Mouse (Mus musculus): ENCODE measurements around the gene Gm3164.
"Not testable (repeated sequence)": the region's sequence is repeated elsewhere in the genome, so short reads cannot be mapped to it uniquely, and the experiment has no call there.

Gm3164 gene

DNA sequence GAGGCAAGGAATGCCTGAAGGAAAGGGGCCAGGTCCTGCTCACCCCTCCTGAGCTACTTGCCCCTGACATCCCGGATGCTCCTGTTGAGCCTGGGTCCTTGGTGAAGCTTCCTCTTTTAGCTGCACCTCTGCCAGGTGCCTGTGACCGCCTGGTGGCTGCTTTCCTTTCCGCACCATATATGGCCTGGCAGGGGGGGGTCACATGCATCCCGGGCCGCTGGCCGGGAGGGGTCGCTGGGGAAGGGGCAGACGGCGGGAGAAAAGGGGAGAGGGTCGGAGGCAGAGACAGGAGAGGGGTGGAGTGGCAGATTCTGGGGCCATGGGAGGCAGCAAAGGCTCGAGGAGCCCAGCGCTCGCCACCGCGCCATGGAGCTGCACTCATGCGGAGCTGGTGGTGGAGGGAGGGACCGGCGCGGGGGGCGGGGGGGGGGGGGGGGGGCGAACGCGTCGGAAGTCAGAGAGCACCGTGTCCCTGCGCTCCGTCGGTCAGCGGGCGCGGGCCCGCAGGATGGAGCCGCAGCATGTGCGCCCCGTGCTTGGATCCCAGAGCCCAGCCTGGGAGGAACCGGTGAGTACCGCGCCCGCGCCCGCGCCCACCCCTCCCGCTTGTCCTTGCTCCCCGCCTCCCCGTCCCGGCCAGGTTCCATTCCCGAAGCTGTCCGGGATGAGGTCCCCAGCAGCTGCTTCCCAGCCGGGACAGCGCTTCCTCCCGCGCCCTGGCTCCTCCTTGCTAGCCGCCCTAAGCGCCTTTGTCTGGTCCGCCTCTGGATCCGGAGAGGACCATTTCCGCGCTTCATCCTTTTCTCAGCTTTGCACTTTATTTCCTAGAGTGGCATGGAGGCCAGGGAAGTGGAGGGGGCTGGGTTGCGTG is at the start of gene Gm3164:
TSS of gene Gm3164 (plus strand) at position 484 of the 871 bp plus-strand sequence.
- not testable (repeated sequence) for DNase-seq

DNA sequence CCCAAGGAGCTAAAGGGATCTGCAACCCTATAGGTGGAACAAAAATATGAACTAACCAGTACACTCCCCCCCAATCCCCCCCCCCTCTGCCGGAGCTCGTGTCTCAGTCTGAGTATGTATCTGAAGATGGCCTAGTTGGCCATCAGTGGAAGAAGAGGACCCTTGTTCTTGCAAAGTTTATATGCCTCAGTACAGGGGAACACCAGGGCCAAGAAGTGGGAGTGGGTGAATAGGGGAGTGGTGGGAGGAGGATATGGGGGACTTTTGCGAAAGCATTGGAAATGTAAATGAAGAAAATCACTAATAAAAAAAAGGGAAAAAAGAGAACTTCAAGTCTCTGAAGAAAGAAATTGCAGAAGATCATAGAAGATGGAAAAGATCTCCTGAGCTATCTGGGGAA is 46.3 kb upstream of the Gm3164 start:
- DNase-seq = not testable (repeated sequence)

DNA sequence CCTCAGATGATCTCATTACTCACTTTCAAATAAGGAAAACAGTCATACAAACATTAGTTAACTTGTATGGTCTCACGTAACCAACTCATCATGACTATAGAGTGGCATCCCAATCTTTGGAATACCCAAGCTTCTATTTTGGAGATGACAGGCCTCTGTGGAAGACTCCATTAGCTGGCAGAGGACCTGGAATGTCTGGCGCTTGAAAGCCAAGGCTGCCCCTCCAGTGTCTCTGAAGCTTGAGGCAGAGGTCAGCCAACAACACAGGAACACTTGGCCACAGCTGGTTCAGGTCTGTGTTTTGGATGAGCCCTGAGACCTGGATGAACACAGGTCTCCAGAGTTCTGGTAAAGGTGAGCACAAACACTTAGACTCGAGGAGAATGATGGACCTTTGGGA is 45.6 kb upstream of the Gm3164 start:
- DNase-seq = not testable (repeated sequence)

DNA sequence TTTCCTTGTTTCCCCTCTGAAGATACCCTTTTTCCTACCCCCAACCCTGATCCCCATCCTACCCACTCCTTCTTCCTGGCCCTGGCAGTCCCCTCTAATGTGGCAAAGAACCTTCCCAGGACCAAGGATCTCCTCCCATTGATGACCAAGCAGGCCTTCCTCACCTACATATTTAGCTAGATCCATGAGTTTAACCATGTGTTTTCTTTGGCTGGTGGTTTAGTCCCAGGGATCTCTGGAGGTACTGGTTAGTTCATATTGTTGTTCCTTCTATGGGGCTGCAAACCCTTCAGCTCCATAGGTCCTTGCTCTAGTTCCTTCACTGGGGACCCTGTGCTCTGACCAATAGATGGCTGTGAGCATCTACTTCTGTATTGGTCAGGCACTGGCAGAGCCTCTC is 37.4 kb upstream of the Gm3164 start:
- DNase-seq = not testable (repeated sequence)

DNA sequence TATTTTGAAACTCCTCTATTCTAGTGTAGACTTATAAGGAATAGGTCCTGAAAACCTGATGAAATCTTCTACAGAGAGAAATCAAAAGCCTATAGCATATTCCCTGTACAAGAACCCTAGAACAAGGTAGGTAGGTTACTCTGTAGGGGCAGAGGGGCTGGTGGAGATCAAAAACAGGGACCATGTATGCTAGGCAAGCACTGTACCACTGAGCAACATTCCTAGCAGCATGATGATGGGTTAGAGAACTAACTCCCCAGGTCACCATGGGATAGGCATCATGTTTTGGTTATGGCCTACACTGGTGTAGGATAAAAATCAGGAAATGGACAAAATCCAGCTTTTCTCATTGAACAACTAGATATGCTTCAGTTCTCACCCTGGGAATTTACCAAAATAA is 29.6 kb upstream of the Gm3164 start:
- DNase-seq = not testable (repeated sequence)

DNA sequence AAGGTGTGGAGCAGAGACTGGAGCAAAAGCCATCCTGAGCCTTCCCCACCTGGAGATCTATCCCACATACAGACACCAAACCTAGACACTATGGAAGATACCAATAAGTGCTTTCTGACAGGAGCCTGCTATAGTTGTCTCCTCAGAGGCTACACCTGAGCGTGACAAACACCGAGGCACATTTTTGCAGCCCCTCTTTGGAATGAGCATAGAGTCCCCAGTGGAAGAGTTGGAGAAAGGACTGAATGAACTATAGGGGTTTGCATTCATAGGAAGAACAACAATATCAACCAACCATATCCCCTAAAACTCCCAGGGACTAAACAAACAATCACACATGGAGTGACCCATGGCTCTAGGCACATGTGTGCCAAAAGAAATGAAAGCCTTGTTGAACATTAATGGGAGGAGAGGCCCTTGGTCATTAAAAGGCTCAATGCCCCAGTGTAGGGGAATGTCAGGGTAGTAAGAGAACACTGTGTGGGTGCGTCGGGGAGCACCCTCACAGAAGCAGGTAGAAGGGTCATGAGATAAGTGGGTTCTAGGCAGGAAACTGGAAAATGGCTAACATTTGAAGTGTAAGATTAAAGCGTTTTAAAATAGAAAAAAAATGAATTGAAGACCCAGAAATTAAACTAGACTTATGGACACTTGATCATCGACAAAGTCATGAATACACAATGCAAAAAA is 22.3 kb upstream of the Gm3164 start:
- DNase-seq = not testable (repeated sequence)

DNA sequence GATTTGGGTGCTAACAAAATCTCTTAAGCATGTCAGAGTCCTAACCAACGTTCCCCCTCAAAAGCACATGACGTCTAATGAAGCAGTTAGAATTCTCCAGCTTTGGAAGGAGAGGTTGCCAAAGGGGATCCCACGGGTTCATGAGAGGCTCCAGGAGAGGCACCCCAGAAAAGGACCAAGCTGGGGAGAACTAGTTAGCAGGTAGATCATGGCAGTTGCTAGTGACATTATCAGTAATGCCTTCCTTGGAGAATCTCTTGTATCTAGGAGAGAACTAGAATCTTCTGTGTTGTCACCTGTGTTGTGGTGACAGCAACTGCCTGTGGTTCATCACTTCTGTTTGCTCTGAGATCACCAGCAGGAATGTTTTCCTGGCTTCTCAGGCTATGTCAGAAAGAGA is 18.0 kb upstream of the Gm3164 start, which contains the start of gene Gm3159:
TSS of gene Gm3159 (plus strand) at position 301 of the 400 bp plus-strand sequence.
- DNase-seq = not testable (repeated sequence)

DNA sequence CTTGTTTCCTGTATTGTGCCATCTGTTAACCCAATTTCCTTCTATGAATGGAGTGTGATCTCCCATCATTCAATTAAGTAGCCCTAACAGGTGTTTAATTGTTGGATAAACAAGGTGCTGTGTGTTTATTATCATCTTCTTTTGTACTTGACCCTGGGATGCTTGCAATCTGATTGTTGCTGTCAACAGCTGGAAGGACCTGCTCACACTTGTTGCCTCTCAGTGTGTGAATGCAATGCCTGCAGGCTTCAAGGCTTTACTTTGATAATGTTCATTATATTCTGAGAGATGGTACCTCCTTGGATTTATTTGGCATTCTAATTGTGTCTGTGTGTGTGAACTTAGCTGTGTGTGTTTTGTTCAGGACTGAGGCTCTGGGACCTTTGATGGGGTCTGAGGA is 16.6 kb upstream of the Gm3164 start:
- DNase-seq = not testable (repeated sequence)

DNA sequence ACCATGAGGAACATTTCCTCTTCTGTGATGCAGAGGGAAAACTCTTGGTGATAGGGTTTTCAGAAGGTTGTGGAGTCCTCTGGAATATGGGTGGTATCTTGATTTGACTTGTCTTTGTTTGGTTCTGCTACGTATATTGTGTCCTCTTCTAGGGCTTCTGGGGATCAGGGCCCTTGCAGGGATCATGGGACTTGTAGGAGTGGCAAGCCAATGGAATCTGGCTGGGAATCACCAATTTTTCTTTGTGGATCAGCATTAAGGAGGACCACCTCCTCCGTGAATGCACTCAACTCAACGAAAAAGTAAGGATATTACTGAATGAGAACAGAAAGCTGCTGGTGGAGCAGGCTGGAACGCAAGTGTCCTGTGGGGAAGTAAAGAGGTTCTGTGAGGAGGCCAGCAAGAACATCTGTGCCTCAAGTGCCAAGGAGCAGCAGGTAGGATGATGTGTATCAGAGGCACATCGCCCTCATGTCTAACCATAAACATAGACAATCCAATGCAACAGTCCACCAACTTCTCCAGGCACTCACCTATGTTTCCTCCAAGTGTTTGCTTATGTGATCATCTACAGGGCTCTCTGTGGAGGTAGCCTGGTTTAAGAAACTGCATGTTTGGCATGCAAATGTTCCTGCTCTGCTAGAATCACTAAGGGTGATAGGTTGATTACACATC is 15.0 kb upstream of the Gm3164 start:
- not testable (repeated sequence) for DNase-seq

DNA sequence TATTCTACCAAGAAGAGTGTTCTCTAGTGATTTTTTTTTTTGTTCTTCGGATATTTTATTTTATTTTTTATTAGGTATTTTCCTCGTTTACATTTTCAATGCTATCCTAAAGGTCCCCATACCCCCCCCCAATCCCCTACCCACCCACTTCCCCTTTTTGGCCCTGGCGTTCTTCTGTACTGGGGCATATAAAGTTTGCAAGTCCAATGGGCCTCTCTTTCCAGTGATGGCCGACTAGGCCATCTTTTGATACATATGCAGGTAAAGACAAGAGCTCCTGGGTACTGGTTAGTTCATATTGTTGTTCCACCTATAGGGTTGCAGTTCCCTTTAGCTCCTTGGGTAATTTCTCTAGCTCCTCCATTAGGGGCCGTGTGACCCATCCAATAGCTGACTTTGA is 14.0 kb upstream of the Gm3164 start:
- not testable (repeated sequence) for DNase-seq

DNA sequence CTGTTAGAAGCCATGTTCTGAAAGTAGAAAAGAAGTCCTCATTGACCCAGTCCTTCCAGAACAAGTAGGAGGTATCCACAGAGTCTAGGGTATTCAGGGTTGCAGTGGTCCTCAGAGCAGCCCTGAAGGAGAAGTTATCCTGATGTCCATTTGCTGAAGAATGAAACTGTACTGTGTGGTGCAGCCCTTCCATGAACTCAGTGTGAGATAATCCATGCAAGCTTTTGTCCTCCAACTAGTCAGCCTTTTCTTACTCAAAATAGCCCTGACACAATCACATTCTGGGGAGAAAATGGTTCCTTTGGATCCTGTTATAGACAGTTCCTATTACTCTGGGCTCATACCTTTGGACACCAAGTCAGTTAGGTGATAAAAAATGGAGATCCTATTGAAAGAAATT is 11.4 kb upstream of the Gm3164 start:
- DNase-seq = not testable (repeated sequence)

DNA sequence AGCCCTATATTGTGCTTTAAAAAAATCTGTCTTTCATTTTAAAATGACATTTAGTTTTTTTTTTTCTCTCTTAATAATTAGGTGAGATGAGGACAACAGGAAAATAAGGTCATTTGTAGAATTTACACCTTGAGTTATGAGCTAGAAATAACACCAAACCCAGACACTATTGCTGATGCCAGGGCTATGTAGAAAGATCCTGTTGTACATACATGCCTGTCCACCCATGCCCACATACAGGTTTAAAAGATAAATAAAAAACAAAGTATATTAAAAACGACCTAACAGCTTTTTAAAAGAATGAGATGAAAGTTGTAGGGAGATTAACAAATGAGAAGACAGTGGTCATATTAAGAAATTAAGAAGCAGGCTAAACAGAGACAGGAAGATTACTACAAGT is 5.3 kb upstream of the Gm3164 start:
- DNase-seq = not testable (repeated sequence)

DNA sequence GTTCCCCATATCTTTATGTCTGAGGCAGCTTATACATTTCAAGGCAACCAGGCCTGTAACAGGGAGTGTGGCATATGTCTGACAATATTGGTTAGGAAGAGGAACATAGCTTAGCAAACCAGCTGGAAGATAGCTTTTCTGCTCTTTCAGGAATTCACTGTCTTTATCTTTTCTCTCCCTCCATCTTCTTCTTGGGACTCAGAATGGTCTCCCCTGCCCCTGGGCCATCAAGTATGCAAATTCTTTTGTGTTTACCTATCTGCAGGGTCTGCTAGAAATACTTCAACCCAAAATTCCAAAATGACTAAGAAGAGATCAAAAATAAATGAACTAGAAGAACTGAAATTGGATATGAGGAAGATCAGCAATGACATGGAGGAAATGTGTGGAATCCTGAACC is 15.4 kb downstream of the Gm3164 start, which contains the start of gene Gm3173:
TSS of gene Gm3173 (plus strand) at position 301 of the 400 bp plus-strand sequence.
- not testable (repeated sequence) for DNase-seq

DNA sequence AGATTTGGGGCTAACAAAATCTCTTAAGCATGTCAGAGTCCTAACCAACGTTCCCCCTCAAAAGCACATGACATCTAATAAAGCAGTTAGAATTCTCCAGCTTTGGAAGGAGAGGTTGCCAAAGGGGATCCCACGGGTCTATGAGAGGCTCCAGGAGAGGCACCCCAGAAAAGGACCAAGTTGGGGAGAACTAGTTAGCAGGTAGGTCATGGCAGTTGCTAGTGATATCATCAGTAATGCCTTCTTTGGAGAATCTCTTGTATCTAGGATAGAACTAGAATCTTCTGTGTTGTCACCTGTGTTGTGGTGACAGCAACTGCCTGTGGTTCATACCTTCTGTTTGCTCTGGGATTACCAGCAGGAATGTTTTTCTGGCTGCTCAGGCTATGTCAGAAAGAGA is 66.2 kb downstream of the Gm3164 start, which contains the start of gene Gm3182:
TSS of gene Gm3182 (plus strand) at position 301 of the 400 bp plus-strand sequence.
- not testable (repeated sequence) for DNase-seq

Data from cerebellum, adult 8-10 months (tissue).